Mouse (Mus musculus): ENCODE results near the gene Bri3. TPM values are rescaled to one million over a fixed set of nuclear protein-coding genes. Genes with fewer than 3 reads are reported as not detected.

The Bri3 gene
- polyA plus RNA-seq, 1 experiment from 2014 or later, result 25.1 TPM

DNA sequence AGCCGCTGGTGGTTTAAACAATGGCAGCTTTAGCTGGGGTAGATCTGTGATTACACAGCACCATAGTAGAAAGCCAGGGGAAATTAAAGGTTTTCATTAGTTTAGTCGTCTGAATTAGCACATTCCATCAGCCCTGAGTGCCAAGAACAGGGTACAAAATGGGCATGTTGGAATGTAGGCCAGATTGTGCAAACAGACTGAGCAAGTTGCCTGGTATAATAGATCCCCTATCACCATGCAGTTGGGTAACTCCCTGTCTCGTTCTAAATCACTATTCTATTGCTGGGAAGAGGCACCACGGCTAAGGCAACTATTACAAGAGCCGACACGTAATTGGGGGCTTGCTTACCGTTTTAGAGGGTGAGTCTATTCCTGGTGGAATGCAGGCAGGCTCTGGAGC, 9.5 kb upstream of the Bri3 start:
- no peak overlapping the region for H3K4me3 ChIP-seq (replicated peaks)
- H3K27me3 ChIP-seq, result no peaks in the 10 kb centered on the region
- no peaks in the 10 kb centered on the region for H3K36me3 ChIP-seq
- no peak for DNase-seq
- H3K27ac ChIP-seq, result no peak overlapping the region
- no peak overlapping the region for H3K4me2 ChIP-seq
- 69% methylated on average over 7 of the region's 7 CpGs for WGBS (ENCODE audit: insufficient replicate concordance)
- H3K4me1 ChIP-seq (replicated peaks), result no peaks in the 10 kb centered on the region
- H3K9me3 ChIP-seq (replicated peaks), result no peaks in the 10 kb centered on the region
- no peak for ATAC-seq (ENCODE audit: low read depth)
- no peak overlapping the region for H3K9ac ChIP-seq

DNA sequence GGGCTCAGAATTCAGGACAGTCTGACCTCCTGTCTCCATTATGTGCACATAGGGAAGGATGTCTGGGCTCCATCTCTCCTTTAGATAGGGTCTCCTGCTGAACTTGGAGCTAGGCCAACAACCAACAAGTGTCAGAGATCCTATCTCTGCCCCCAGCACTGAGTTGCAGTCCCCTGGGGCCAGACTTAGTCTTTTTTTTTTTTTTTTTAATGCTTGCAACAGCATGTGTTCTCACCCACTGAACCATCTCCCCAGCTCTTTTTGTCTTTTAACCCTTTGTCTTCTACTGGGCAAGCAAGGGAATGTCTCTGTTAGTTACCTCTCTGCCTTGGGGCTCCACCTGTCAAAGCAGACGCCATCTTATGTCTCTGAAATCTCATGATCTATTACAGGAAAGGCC, 5.3 kb upstream of the Bri3 start:
- no peaks in the 10 kb centered on the region for H3K27me3 ChIP-seq
- no peak overlapping the region for H3K4me2 ChIP-seq
- 51% methylated on average over 1 of the region's 1 CpGs for WGBS (ENCODE audit: insufficient replicate concordance)
- H3K9ac ChIP-seq, result no peak overlapping the region
- ATAC-seq (ENCODE audit: low read depth) (no peak), DNase-seq (no peak)
- no peak overlapping the region for H3K4me3 ChIP-seq (replicated peaks)
- H3K9me3 ChIP-seq (replicated peaks), result no peaks in the 10 kb centered on the region
- no peaks in the 10 kb centered on the region for H3K36me3 ChIP-seq
- H3K27ac ChIP-seq, result no peak overlapping the region
- H3K4me1 ChIP-seq (replicated peaks), result no peaks in the 10 kb centered on the region; the same call in 1 of the 2 replicates

DNA sequence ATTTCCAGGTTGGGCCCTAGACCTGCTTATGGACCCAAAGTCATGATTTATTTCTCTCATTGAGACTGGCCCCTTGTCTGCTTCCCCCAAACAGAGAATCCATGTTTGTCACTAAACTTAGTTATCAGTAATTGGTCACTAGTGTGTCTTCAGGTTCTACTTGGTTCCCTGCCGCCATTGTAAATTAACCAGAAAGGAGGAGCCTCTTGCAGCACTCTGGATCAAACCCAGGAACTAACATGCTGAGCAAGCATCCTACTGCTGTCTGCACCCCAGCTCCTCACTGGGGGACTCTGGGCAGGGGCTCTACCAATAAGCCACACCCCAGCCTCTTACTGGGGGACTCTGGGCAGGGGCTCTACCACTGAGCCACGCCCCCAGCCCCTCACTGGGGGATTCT, 1.4 kb downstream of the Bri3 start:
- peaks cover 11% of the 10 kb centered on the region for H3K4me1 ChIP-seq (replicated peaks)
- no peak overlapping the region for H3K4me3 ChIP-seq (replicated peaks)
- H3K36me3 ChIP-seq, result no peaks in the 10 kb centered on the region
- no peaks in the 10 kb centered on the region for H3K27me3 ChIP-seq
- peaks cover 7% of the 10 kb centered on the region; the same call in 1 of the 2 replicates for H3K9me3 ChIP-seq (replicated peaks)
- DNase-seq, result no peak
- H3K27ac ChIP-seq, result no peak overlapping the region
- no peak for ATAC-seq (ENCODE audit: low read depth)
- no peak overlapping the region for H3K9ac ChIP-seq
- WGBS (ENCODE audit: insufficient replicate concordance), result 39% methylated on average over 2 of the region's 2 CpGs
- no peak overlapping the region for H3K4me2 ChIP-seq

DNA sequence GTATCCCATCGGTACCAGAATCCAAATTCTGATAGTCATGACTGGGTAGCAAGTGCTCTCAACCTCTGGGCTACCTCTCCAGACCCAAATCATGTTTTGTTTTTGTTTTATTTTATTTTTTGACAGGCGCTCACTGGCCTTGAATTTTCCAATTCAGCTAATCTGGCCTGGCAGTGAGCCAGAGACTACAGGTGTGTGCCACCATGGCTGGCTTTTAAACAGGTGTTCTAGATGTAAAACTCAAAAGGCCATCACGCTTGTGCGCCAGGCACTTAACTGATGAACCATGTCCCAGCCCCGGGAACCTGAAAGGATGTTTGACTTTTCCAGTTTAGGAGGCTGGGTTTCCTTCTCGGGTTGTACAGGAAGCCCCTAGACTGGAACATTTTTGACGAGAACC, 2.4 kb downstream of the Bri3 start:
- Histone ChIP-seq H3K27me3 (no peaks in the 10 kb centered on the region), H3K4me1 (replicated peaks) (peaks cover 11% of the 10 kb centered on the region), H3K36me3 (no peaks in the 10 kb centered on the region), H3K4me2 (no peak overlapping the region), H3K9me3 (replicated peaks) (peaks cover 7% of the 10 kb centered on the region; the same call in 1 of the 2 replicates), H3K27ac (no peak overlapping the region), H3K9ac (no peak overlapping the region), H3K4me3 (replicated peaks) (no peak overlapping the region)
- ATAC-seq (ENCODE audit: low read depth) (no peak), DNase-seq (no peak)
- 63% methylated on average over 7 of the region's 7 CpGs for WGBS (ENCODE audit: insufficient replicate concordance)

DNA sequence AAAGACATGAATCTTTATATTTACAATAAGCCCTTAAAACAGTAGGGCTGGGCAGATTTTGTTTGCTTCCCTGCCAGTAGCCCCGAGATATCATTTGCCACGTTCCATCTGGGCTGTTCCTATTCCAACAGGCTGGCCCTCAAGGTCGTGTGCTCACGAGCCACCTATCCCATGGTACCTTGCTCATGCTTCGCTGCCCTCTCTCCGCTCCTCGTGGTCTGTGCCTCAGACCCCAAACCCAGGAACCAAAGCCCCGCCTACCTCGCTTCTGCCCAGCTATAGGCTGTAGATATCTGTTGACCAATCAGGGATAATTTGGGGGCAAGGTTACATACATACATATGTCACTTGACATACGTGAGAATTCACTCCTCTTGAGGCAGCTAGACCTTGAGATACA, 3.1 kb downstream of the Bri3 start:
- H3K27me3 ChIP-seq, result no peaks in the 10 kb centered on the region
- no peak overlapping the region for H3K4me2 ChIP-seq
- DNase-seq, result no peak
- H3K9ac ChIP-seq, result no peak overlapping the region
- H3K4me1 ChIP-seq (replicated peaks), result peaks cover 11% of the 10 kb centered on the region
- no peak overlapping the region for H3K27ac ChIP-seq
- H3K36me3 ChIP-seq, result no peaks in the 10 kb centered on the region
- H3K9me3 ChIP-seq (replicated peaks), result peaks cover 7% of the 10 kb centered on the region; the same call in 1 of the 2 replicates
- 61% methylated on average over 10 of the region's 10 CpGs for WGBS (ENCODE audit: insufficient replicate concordance)
- H3K4me3 ChIP-seq (replicated peaks), result no peak overlapping the region
- no peak for ATAC-seq (ENCODE audit: low read depth)

DNA sequence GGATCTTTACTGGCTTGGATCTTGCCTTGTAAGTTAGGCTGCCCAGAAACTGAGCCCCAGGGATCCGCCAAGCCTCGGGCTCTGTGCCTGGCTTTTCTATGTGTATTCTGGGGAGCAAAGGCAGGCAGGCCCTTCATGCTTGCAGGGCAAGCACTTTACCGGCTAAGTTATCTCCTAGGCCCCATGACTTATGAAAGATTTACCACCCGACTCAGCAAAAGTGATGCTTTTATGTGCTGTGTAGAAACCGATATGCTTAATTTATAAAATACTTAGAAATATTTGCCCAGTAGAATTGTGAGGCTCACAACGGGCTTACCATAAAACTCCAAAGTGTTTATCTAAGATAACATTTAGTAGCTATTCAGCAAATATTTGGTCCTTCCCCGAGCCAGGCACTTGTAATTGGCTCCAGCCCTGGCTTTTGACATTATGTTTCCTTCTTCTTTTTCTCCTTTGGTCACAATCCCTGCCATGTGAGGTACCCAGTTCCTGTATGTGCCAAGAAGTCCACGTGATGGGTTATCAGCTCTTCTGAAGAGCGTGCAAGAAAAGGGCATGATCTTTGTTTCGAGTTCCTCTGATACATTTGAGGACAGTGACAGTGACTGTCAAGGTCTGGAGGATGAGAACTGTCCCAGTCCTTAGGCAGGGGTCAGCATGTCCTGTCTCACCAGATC, 3.8 kb downstream of the Bri3 start:
- 44% methylated on average over 10 of the region's 10 CpGs for WGBS (ENCODE audit: insufficient replicate concordance)

DNA sequence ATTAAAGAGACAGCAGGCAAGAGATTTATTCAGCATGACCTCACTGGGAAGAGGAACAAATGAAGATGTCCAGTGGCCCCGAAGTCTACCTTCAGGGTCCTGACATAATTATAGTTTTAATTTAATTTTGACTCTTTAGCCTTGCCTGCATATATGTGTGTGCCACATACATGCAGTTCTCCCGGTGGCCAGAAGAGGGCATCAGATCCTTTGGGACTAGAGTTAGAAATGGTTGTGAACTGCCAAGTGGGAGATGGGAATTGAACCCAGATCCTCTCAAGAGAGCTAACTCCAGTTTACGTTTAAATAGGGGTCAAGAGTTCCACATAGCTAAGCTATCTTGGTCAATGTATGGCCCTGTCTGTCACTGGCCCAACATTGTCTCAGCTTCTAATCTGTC, 5.6 kb downstream of the Bri3 start:
- no peak overlapping the region for H3K27ac ChIP-seq
- H3K9me3 ChIP-seq (replicated peaks), result peaks cover 7% of the 10 kb centered on the region; the same call in 1 of the 2 replicates
- 63% methylated on average over 3 of the region's 3 CpGs for WGBS (ENCODE audit: insufficient replicate concordance)
- ATAC-seq (ENCODE audit: low read depth) (no peak), DNase-seq (no peak)
- peaks cover 23% of the 10 kb centered on the region for H3K4me1 ChIP-seq (replicated peaks)
- H3K27me3 ChIP-seq, result no peaks in the 10 kb centered on the region
- no peak overlapping the region for H3K9ac ChIP-seq
- H3K4me3 ChIP-seq (replicated peaks), result no peak overlapping the region
- H3K36me3 ChIP-seq, result no peaks in the 10 kb centered on the region
- no peak overlapping the region for H3K4me2 ChIP-seq

More for the DNA sequence above, 3.8 kb downstream of the Bri3 start:
- Histone ChIP-seq H3K36me3 (no peaks in the 10 kb centered on the region), H3K27ac (no peak overlapping the region), H3K4me1 (replicated peaks) (peaks cover 11% of the 10 kb centered on the region), H3K9ac (no peak overlapping the region), H3K4me3 (replicated peaks) (no peak overlapping the region), H3K4me2 (no peak overlapping the region), H3K9me3 (replicated peaks) (peaks cover 7% of the 10 kb centered on the region; the same call in 1 of the 2 replicates), H3K27me3 (no peaks in the 10 kb centered on the region)
- ATAC-seq (ENCODE audit: low read depth), result no peak
- DNase-seq, result no peak

DNA sequence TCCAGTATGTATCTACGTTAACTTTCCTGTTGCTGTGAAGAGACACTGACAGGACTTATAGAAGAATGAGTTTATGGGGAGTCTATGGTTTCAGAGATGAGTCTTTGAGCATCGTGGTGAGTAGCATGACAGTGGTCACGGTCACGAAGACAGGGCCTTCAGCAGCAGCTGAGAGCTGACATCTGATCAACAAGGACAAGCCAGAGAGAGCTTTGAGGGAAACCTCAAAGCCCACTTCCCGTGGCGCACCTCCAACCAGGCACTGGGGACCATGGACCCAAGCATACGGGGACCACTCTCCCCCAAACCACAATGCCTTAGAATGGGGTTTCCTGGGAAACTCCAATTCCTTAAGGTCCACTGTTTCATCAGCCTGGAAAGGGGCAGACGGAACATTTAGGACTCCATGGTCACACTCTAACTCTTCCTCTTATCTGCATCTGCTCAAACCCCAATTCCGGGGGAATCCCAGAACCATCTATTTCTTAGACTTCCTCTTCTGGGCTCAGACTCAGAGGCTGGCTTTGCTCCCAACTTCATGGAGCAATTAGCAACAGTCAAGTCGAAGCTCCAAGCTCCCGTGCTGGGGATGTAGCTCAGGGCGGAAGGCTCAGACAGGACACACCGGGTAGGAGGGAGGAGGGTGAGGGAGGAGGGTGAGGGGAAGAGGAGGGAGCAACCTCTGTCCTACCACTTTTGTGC, 7.8 kb downstream of the Bri3 start:
- H3K27me3 ChIP-seq, result no peaks in the 10 kb centered on the region
- ATAC-seq (ENCODE audit: low read depth), result no peak
- peaks cover 40% of the 10 kb centered on the region for H3K4me1 ChIP-seq (replicated peaks)
- H3K27ac ChIP-seq, result no peak overlapping the region
- H3K36me3 ChIP-seq, result no peaks in the 10 kb centered on the region
- H3K4me3 ChIP-seq (replicated peaks), result no peak overlapping the region
- H3K9me3 ChIP-seq (replicated peaks), result peaks cover 7% of the 10 kb centered on the region; the same call in 1 of the 2 replicates
- no peak overlapping the region for H3K4me2 ChIP-seq
- no peak for DNase-seq
- no peak overlapping the region for H3K9ac ChIP-seq
- 58% methylated on average over 12 of the region's 13 CpGs for WGBS (ENCODE audit: insufficient replicate concordance)

DNA sequence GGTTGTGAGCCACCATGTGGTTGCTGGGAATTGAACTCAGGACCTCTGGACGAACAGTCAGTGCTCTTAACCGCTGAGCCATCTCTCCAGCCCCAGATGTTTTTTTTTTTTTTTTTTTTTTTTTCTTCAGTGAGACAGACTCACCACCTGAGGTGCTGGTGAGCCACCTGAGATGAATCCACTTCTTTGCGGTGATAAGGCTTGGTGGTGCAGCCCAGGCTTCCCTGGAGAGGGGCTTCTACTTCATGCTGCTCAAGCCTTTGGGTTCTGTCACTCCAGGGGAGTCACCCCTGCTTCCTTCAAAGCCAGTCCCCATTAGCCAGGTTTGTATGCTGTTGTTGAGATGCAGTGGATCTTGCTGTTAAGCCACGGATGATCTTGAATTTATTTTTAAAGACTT, 9.0 kb downstream of the Bri3 start:
- DNase-seq (no peak), ATAC-seq (ENCODE audit: low read depth) (no peak)
- Histone ChIP-seq H3K27ac (no peak overlapping the region), H3K4me2 (no peak overlapping the region), H3K27me3 (no peaks in the 10 kb centered on the region), H3K9me3 (replicated peaks) (peaks cover 7% of the 10 kb centered on the region; the same call in 1 of the 2 replicates), H3K4me1 (replicated peaks) (peaks cover 43% of the 10 kb centered on the region), H3K9ac (no peak overlapping the region), H3K36me3 (no peaks in the 10 kb centered on the region), H3K4me3 (replicated peaks) (no peak overlapping the region)
- 70% methylated on average over 4 of the region's 4 CpGs for WGBS (ENCODE audit: insufficient replicate concordance)

DNA sequence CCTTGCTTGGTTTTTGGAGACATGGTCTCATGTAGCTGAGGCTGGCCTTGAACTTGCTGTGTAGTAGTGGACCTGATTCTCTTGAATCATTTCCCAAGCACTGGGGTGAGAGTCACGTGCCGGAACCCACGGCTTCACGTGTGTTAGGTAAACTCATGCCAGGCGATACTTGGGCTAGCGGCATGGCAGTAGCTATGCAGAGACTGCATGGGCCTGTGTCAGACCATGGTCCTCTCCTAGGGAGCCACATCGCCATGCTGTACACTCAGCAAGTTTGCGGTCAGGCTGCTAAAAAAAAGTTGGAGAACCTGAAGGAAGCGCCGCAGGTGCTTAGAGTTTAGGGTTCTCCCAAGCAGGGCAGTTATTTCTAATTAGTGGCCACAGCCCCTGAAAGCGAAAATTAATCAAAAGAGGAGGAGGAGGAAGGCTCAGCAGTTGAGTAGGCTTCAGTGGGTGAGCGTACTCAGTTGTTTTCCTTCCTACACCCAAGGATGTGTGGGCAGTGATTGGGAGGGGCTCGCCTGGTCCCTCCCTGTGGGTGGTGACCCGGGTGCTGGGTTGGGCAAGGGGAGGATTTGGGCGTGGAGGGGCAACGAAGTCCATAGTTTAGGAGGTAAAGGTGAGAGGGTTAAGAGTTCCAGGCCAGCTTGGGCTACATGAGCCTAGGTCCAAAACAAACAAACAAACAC, 10.0 kb downstream of the Bri3 start:
- Histone ChIP-seq H3K9ac (peak overlapping the region; percentile 59), H3K4me3 (replicated peaks) (peak overlapping the region; percentile 87), H3K27me3 (no peaks in the 10 kb centered on the region), H3K9me3 (replicated peaks) (peaks cover 7% of the 10 kb centered on the region; the same call in 1 of the 2 replicates), H3K36me3 (no peaks in the 10 kb centered on the region), H3K4me2 (peak overlapping the region; percentile 98), H3K27ac (peak overlapping the region; percentile 68), H3K4me1 (replicated peaks) (peaks cover 49% of the 10 kb centered on the region)
- DNase-seq (peak; percentile 70), ATAC-seq (ENCODE audit: low read depth) (peak; percentile 74)
- WGBS (ENCODE audit: insufficient replicate concordance), result 49% methylated on average over 16 of the region's 16 CpGs

DNA sequence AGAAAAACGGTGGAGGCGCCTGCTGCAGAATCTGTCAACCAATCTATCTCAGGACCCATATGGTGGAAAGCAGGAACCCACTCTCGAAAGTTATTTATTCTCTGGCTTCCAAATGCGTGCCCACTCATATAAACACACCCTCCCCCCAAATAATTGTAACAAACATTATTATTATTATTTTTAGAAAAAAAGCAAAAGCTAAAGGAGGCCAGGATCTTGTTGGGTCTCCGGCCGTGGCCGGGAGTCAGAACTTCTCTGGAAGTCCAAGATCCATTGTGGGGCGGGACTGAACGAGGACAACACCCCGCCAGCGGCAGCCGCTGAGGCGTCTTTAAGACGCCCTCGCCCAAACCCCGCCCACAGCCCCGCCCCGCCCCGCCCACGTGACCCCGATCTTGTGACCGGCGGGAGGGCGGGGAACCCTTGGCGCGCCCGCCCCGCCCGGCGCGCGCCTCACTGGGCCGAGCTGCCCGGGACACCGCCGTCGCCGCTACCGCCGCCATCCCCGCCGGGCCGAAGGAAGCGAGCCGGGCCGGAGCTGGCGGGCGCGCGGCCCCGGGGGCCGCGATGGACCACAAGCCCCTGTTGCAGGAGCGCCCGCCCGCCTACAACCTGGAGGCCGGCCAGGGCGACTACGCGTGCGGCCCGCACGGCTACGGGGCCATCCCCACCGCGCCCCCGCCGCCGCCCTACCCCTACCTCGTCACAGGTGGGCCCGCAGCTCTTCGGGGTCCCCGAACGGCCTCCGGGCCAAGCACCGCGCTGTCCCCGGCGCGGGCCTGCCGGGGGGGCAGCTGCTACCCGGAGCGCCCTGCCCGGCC, 10.8 kb downstream of the Bri3 start:
- H3K4me1 ChIP-seq (replicated peaks), result peaks cover 49% of the 10 kb centered on the region
- peak overlapping the region; percentile 98 for H3K4me2 ChIP-seq
- peak overlapping the region; percentile 87 for H3K4me3 ChIP-seq (replicated peaks)
- H3K9me3 ChIP-seq (replicated peaks), result peaks cover 3% of the 10 kb centered on the region; the same call in 1 of the 2 replicates
- WGBS (ENCODE audit: insufficient replicate concordance), result under 1% methylated on average over 81 of the region's 84 CpGs
- peak overlapping the region; percentile 94 for H3K9ac ChIP-seq
- no peaks in the 10 kb centered on the region for H3K36me3 ChIP-seq
- peak; percentile 80 for DNase-seq
- peak overlapping the region; percentile 78 for H3K27ac ChIP-seq
- no peaks in the 10 kb centered on the region for H3K27me3 ChIP-seq
- ATAC-seq (ENCODE audit: low read depth), result peak; percentile 85
